Mouse (Mus musculus) C2C12 (cell line): ENCODE measurements around the gene H2-T24. TPM values are rescaled to one million over a fixed set of nuclear protein-coding genes. Genes with fewer than 3 reads are reported as not detected.

Experiments
- H3K27me3 ChIP-seq: one replicate; pipeline ENCODE4 v1.6.1; 2011; ENCODE audit not compliant: control insufficient read depth, insufficient read depth, insufficient read length
- H3K36me3 ChIP-seq: one replicate; pipeline ENCODE4 v1.6.1; 2011; ENCODE audit not compliant: control insufficient read depth, insufficient read depth
- H3K4me3 ChIP-seq: one replicate; pipeline ENCODE4 v1.5.1; 2011; ENCODE audit warnings: mild to moderate bottlenecking, control low read depth; ENCODE audit not compliant: poor library complexity, insufficient read depth, severe bottlenecking
- H3K79me2 ChIP-seq: one replicate; pipeline ENCODE4 v1.6.1; 2011; ENCODE audit not compliant: control insufficient read depth, insufficient read depth
- H3K79me3 ChIP-seq: one replicate; pipeline ENCODE4 v1.6.1; 2011; ENCODE audit warnings: low read depth, control low read depth
- H3ac ChIP-seq: one replicate; pipeline ENCODE3; 2011; ENCODE audit warnings: low read depth; ENCODE audit not compliant: control insufficient read depth, insufficient read length
- CEBPB ChIP-seq: IDR thresholded peaks from one replicate; pipeline ENCODE4 v1.6.1; 2011; ENCODE audit warnings: low read depth, mild to moderate bottlenecking, control low read depth, moderate library complexity
- CTCF ChIP-seq: IDR thresholded peaks from one replicate; pipeline ENCODE4 v1.5.1; 2011; ENCODE audit not compliant: control insufficient read depth, insufficient read depth, insufficient read length
- FOSL1 ChIP-seq: IDR thresholded peaks from one replicate; pipeline ENCODE4 v1.8.0; 2011; ENCODE audit warnings: mild to moderate bottlenecking, low read length; ENCODE audit not compliant: poor library complexity, insufficient read depth, severe bottlenecking
- MAX ChIP-seq: IDR thresholded peaks from one replicate; pipeline ENCODE4 v1.6.1; 2011; ENCODE audit warnings: mild to moderate bottlenecking, control low read depth
- MYOD1 ChIP-seq: IDR thresholded peaks from one replicate; pipeline ENCODE4 v1.6.1; 2011; ENCODE audit warnings: low read depth; ENCODE audit not compliant: control insufficient read depth, insufficient read length
- MYOG ChIP-seq: IDR thresholded peaks from one replicate; pipeline ENCODE4 v1.6.1; 2011; ENCODE audit not compliant: control insufficient read depth, insufficient read length; ENCODE audit errors: extremely low read depth
- USF1 ChIP-seq: IDR thresholded peaks from one replicate; pipeline ENCODE4 v1.6.1; 2011; ENCODE audit warnings: low read depth, mild to moderate bottlenecking, control low read depth, moderate library complexity
- microRNA-seq: library from miRNA; unstranded; fragments of <30 nt; microRNA quantifications from one replicate; pipeline ENCODE4, GENCODE M21; 2019; ENCODE audit warnings: borderline microRNAs expressed
- polyA plus RNA-seq: library from polyadenylated mRNA; unstranded; fragments of >200 nt; fragmentation: generic; extraction: Trizol; gene quantifications from one replicate; pipeline ENCODE4 v1.2.1, GENCODE M21; 2012; ENCODE audit warnings: missing spikeins

H2-T24 gene
- polyA plus RNA-seq, 1 experiment = 0.16 TPM

- TF ChIP-seq MAX (peak; percentile 93), FOSL1 (no peak), USF1 (peak; percentile 68), CEBPB (no peak)
- peak within 1 kb of the TSS; percentile 69 for H3K4me3 ChIP-seq
- H3ac ChIP-seq = peak within 1 kb of the TSS; percentile 99
- peaks cover 39% of the 10 kb centered on the region for H3K36me3 ChIP-seq
- H3K79me3 ChIP-seq = peaks cover 34% of the 10 kb centered on the region
- no peaks in the 10 kb centered on the region for H3K27me3 ChIP-seq
- H3K79me2 ChIP-seq = peaks cover 54% of the 10 kb centered on the region
Measured at GRCm38 (mm10) chr17:35969418-35970389, 50.7 kb downstream of the H2-T24 start, which contains the start of gene Abcf1. TSS of gene Abcf1 (minus strand) at chr17:35969761.

GRCm38 (mm10) chr17:35967621-35968020 is 52.7 kb downstream of the H2-T24 start:
- Histone ChIP-seq H3K79me3 (peaks cover 34% of the 10 kb centered on the region), H3K79me2 (peaks cover 51% of the 10 kb centered on the region), H3K4me3 (no peak overlapping the region), H3ac (no peak overlapping the region), H3K27me3 (no peaks in the 10 kb centered on the region), H3K36me3 (peaks cover 34% of the 10 kb centered on the region)
- TF ChIP-seq CEBPB (no peak), CTCF (no peak), MYOG (no peak), MYOD1 (no peak), FOSL1 (no peak), USF1 (no peak), MAX (no peak)

GRCm38 (mm10) chr17:35963279-35963678 is 57.1 kb downstream of the H2-T24 start:
- Histone ChIP-seq H3K79me2 (peaks cover 38% of the 10 kb centered on the region), H3K36me3 (peaks cover 71% of the 10 kb centered on the region), H3K4me3 (no peak overlapping the region), H3ac (no peak overlapping the region), H3K27me3 (no peaks in the 10 kb centered on the region), H3K79me3 (peaks cover 23% of the 10 kb centered on the region)
- TF ChIP-seq MYOD1 (no peak), CTCF (no peak), MAX (no peak), MYOG (no peak), USF1 (no peak), FOSL1 (no peak), CEBPB (no peak)

- H3K79me2 ChIP-seq = no peaks in the 10 kb centered on the region
- H3K79me3 ChIP-seq = no peaks in the 10 kb centered on the region
- no peak overlapping the region for H3K4me3 ChIP-seq
- no peak for TF ChIP-seq CEBPB
- TF ChIP-seq MYOG = no peak
- no peaks in the 10 kb centered on the region for H3K27me3 ChIP-seq
- H3K36me3 ChIP-seq = peaks cover 86% of the 10 kb centered on the region
- no peak overlapping the region for H3ac ChIP-seq
Measured at GRCm38 (mm10) chr17:35958533-35959223, 61.7 kb downstream of the H2-T24 start.

Small RNA genes lying within 50 kb of the gene (microRNA-seq; reads per million reads assigned to microRNA genes)
- gene Mir877 = 72.7 reads per million, percentile 72 among the genes with 10 or more reads in this experiment

Other genes starting within 250 kb of the H2-T24 start
- 55.2 TPM for gene Ier3, start 198.9 kb downstream of the H2-T24 start, polyA plus RNA-seq
- gene Flot1, start 197.3 kb downstream of the H2-T24 start, polyA plus RNA-seq = 57.2 TPM
- 1,881 TPM for gene Tubb5, start 182.3 kb downstream of the H2-T24 start, polyA plus RNA-seq
- gene Mdc1, start 179.0 kb downstream of the H2-T24 start, polyA plus RNA-seq = 16.6 TPM
- gene Nrm, start 159.2 kb downstream of the H2-T24 start, polyA plus RNA-seq = 25.5 TPM
- gene Ppp1r18, start 155.0 kb downstream of the H2-T24 start, polyA plus RNA-seq = 84.2 TPM
- gene Dhx16, start 140.7 kb downstream of the H2-T24 start, polyA plus RNA-seq = 42.4 TPM
- 36.0 TPM for gene 2310061I04Rik, start 123.1 kb downstream of the H2-T24 start, polyA plus RNA-seq
- gene Atat1, start 110.5 kb downstream of the H2-T24 start, polyA plus RNA-seq = 13.1 TPM
- 153 TPM for gene Mrps18b, start 104.2 kb downstream of the H2-T24 start, polyA plus RNA-seq
- gene Ppp1r10, start 104.1 kb downstream of the H2-T24 start, polyA plus RNA-seq = 33.1 TPM
- gene Abcf1, start 50.8 kb downstream of the H2-T24 start, polyA plus RNA-seq = 82.6 TPM
- gene Gnl1, start 40.7 kb downstream of the H2-T24 start, polyA plus RNA-seq = 71.7 TPM
- gene Prr3, start 40.3 kb downstream of the H2-T24 start, polyA plus RNA-seq = 13.7 TPM
- 7.0 TPM for gene H2-T23, start 12.3 kb upstream of the H2-T24 start, polyA plus RNA-seq
- gene H2-T22, start 22.2 kb upstream of the H2-T24 start, polyA plus RNA-seq = 21.7 TPM
- gene Gm6034, start 22.4 kb upstream of the H2-T24 start, polyA plus RNA-seq = not detected
- gene Gm11127, start 37.8 kb upstream of the H2-T24 start, polyA plus RNA-seq = 0.18 TPM
- gene Gm19684, start 101.1 kb upstream of the H2-T24 start, polyA plus RNA-seq = not detected
- not detected for gene Gm7030, start 108.9 kb upstream of the H2-T24 start, polyA plus RNA-seq
- not detected for gene Gm8909, start 148.0 kb upstream of the H2-T24 start, polyA plus RNA-seq
- gene H2-T3, start 169.7 kb upstream of the H2-T24 start, polyA plus RNA-seq = not detected
- gene Rpp21, start 237.5 kb upstream of the H2-T24 start, polyA plus RNA-seq = 61.2 TPM